Mouse (Mus musculus) urinary bladder, adult 18-20 months (tissue): Measurements from ENCODE around the gene Ercc6l.
"Not testable (repeated sequence)": the region's sequence is repeated elsewhere in the genome, so short reads cannot be mapped to it uniquely, and the experiment has no call there.

ENCODE experiments used
- DNase-seq, 2 experiments: peaks; one replicate each; pipeline ENCODE4 v3.0.0; 2022; ENCODE audit warnings: low spot score in 2 of 2, mixed read lengths in 2 of 2

Gene Ercc6l

GRCm38 (mm10) chrX:102115676-102116075, 41.2 kb downstream of the Ercc6l start:
- DNase-seq: no peak

GRCm38 (mm10) chrX:102109349-102109748, 47.5 kb downstream of the Ercc6l start:
- DNase-seq: not testable (repeated sequence)

- not testable (repeated sequence) for DNase-seq
These were observed 53.1 kb downstream of the Ercc6l start for GRCm38 (mm10) chrX:102103830-102104229.

GRCm38 (mm10) chrX:102101886-102102285, 55.0 kb downstream of the Ercc6l start:
- no peak for DNase-seq

- no peak for DNase-seq
These were observed 62.4 kb downstream of the Ercc6l start for GRCm38 (mm10) chrX:102094381-102094904.
